Mouse (Mus musculus): ENCODE data around the gene Shroom1.

- TF ChIP-seq POLR2A (IDR thresholded peaks at IDR 0.05; ENCODE audit: borderline replicate concordance, extremely low read depth, insufficient read depth, insufficient read length, poor library complexity, severe bottlenecking) (no peak), CTCF (IDR thresholded peaks at IDR 0.05; ENCODE audit: borderline replicate concordance, extremely low read depth, insufficient read depth, insufficient read length) (no peak)
Observed at GRCm38 (mm10) chr11:53458996-53459395, 2.0 kb downstream of the Shroom1 start.
